Mouse (Mus musculus): ENCODE measurements around the gene Ccdc151. TPM values are rescaled to one million over a fixed set of nuclear protein-coding genes. Genes with fewer than 3 reads are reported as not detected.

Gene Ccdc151
- polyA plus RNA-seq (2015; fragmentation: Nextera tagmentation; extraction: Ambion mirVana): 4.8 and 6.4 TPM in 2 replicates

GRCm38 (mm10) chr9:22002194-22003162 is at the start of gene Ccdc151, which contains the start of gene Prkcsh:
TSS of gene Ccdc151 (minus strand) at chr9:22002634.
TSS of gene Prkcsh (plus strand) at chr9:22002806.
- Histone ChIP-seq H3K4me2 (peak within 1 kb of the TSS; percentile 90), H3K4me1 (peaks cover 41% of the 10 kb centered on the region), H3K27me3 (replicated peaks) (no peaks in the 10 kb centered on the region), H3K36me3 (replicated peaks) (peaks cover 6% of the 10 kb centered on the region; the same call in 1 of the 2 replicates), H3K9me3 (no peaks in the 10 kb centered on the region), H3K9ac (peak within 1 kb of the TSS; percentile 68), H3K4me3 (peak within 1 kb of the TSS; percentile 77), H3K27ac (peak within 1 kb of the TSS; percentile 80)
- 4% methylated on average over 57 of the region's 57 CpGs for WGBS
- peak; percentile 99 for ATAC-seq (replicated peaks)

GRCm38 (mm10) chr9:22051958-22052254 is 49.5 kb upstream of the Ccdc151 start, which contains the start of gene Elavl3:
TSS of gene Elavl3 (minus strand) at chr9:22052023.
- Histone ChIP-seq H3K36me3 (replicated peaks) (no peaks in the 10 kb centered on the region), H3K9ac (peak within 1 kb of the TSS; percentile 98), H3K4me2 (peak within 1 kb of the TSS; percentile 83), H3K27me3 (replicated peaks) (no peaks in the 10 kb centered on the region), H3K9me3 (no peaks in the 10 kb centered on the region), H3K27ac (peak within 1 kb of the TSS; percentile 91), H3K4me3 (peak within 1 kb of the TSS; percentile 88), H3K4me1 (peaks cover 49% of the 10 kb centered on the region)
- ATAC-seq (replicated peaks): peak; percentile 80
- under 1% methylated on average over 24 of the region's 28 CpGs for WGBS

- H3K4me1 ChIP-seq: peaks cover 53% of the 10 kb centered on the region
- no peaks in the 10 kb centered on the region for H3K36me3 ChIP-seq (replicated peaks)
- peak overlapping the region; percentile 88 for H3K4me3 ChIP-seq
- peak overlapping the region; percentile 83 for H3K4me2 ChIP-seq
- peak; percentile 21 for ATAC-seq (replicated peaks)
- H3K27me3 ChIP-seq (replicated peaks): no peaks in the 10 kb centered on the region
- 1% methylated on average over 63 of the region's 67 CpGs for WGBS
- peak overlapping the region; percentile 98 for H3K9ac ChIP-seq
- H3K27ac ChIP-seq: peak overlapping the region; percentile 91
- H3K9me3 ChIP-seq: no peaks in the 10 kb centered on the region
Measured at GRCm38 (mm10) chr9:22051161-22051957, 48.9 kb upstream of the Ccdc151 start.

GRCm38 (mm10) chr9:22050351-22050889 is 48.0 kb upstream of the Ccdc151 start:
- peak; percentile 21 for ATAC-seq (replicated peaks)
- H3K4me1 ChIP-seq: peaks cover 52% of the 10 kb centered on the region
- H3K4me3 ChIP-seq: peak overlapping the region; percentile 88
- peak overlapping the region; percentile 91 for H3K27ac ChIP-seq
- H3K4me2 ChIP-seq: peak overlapping the region; percentile 83
- no peaks in the 10 kb centered on the region for H3K9me3 ChIP-seq
- H3K9ac ChIP-seq: peak overlapping the region; percentile 98
- H3K36me3 ChIP-seq (replicated peaks): no peaks in the 10 kb centered on the region
- under 1% methylated on average over 43 of the region's 43 CpGs for WGBS
- H3K27me3 ChIP-seq (replicated peaks): no peaks in the 10 kb centered on the region

- 0 out of 2 replicates have a peak, but pooled peaks have one; percentile 3 for ATAC-seq (replicated peaks)
- no peaks in the 10 kb centered on the region for H3K36me3 ChIP-seq (replicated peaks)
- H3K9me3 ChIP-seq: no peaks in the 10 kb centered on the region
- H3K27me3 ChIP-seq (replicated peaks): no peaks in the 10 kb centered on the region
- 17% methylated on average over 4 of the region's 4 CpGs for WGBS
- peak overlapping the region; percentile 98 for H3K9ac ChIP-seq
- peaks cover 48% of the 10 kb centered on the region for H3K4me1 ChIP-seq
- H3K4me2 ChIP-seq: peak overlapping the region; percentile 83
- H3K4me3 ChIP-seq: peak overlapping the region; percentile 88
- peak overlapping the region; percentile 91 for H3K27ac ChIP-seq
Measured at GRCm38 (mm10) chr9:22049721-22050270, 47.4 kb upstream of the Ccdc151 start.

GRCm38 (mm10) chr9:22049315-22049714 is 46.9 kb upstream of the Ccdc151 start:
- H3K4me2 ChIP-seq: peak overlapping the region; percentile 83
- ATAC-seq (replicated peaks): no peak
- 51% methylated on average over 11 of the region's 11 CpGs for WGBS

GRCm38 (mm10) chr9:22047329-22047728 is 44.9 kb upstream of the Ccdc151 start:
- Histone ChIP-seq H3K4me2 (peak overlapping the region; percentile 17), H3K4me3 (no peak overlapping the region), H3K36me3 (replicated peaks) (no peaks in the 10 kb centered on the region), H3K4me1 (peaks cover 40% of the 10 kb centered on the region), H3K27ac (no peak overlapping the region), H3K9me3 (no peaks in the 10 kb centered on the region), H3K9ac (no peak overlapping the region; the same call in 1 of the 2 replicates), H3K27me3 (replicated peaks) (no peaks in the 10 kb centered on the region)
- ATAC-seq (replicated peaks): no peak
- 62% methylated on average over 9 of the region's 9 CpGs for WGBS

More at GRCm38 (mm10) chr9:22049315-22049714, 46.9 kb upstream of the Ccdc151 start:
- Histone ChIP-seq H3K4me3 (peak overlapping the region; percentile 88), H3K9ac (peak overlapping the region; percentile 98), H3K27ac (peak overlapping the region; percentile 91), H3K9me3 (no peaks in the 10 kb centered on the region), H3K36me3 (replicated peaks) (no peaks in the 10 kb centered on the region), H3K27me3 (replicated peaks) (no peaks in the 10 kb centered on the region), H3K4me1 (peaks cover 43% of the 10 kb centered on the region)

GRCm38 (mm10) chr9:22041832-22042231 is 39.4 kb upstream of the Ccdc151 start:
- no peak overlapping the region for H3K9ac ChIP-seq
- peaks cover 16% of the 10 kb centered on the region for H3K4me1 ChIP-seq
- H3K36me3 ChIP-seq (replicated peaks): no peaks in the 10 kb centered on the region
- H3K27me3 ChIP-seq (replicated peaks): no peaks in the 10 kb centered on the region
- 68% methylated on average over 2 of the region's 2 CpGs for WGBS
- no peak overlapping the region for H3K27ac ChIP-seq
- no peak for ATAC-seq (replicated peaks)
- no peaks in the 10 kb centered on the region for H3K9me3 ChIP-seq
- H3K4me2 ChIP-seq: no peak overlapping the region
- H3K4me3 ChIP-seq: no peak overlapping the region

- WGBS: 83% methylated on average over 10 of the region's 10 CpGs
- Histone ChIP-seq H3K4me2 (no peak overlapping the region), H3K9me3 (no peaks in the 10 kb centered on the region), H3K4me3 (no peak overlapping the region), H3K4me1 (peaks cover 30% of the 10 kb centered on the region), H3K36me3 (replicated peaks) (peaks cover 25% of the 10 kb centered on the region; the same call in 1 of the 2 replicates), H3K27me3 (replicated peaks) (no peaks in the 10 kb centered on the region), H3K27ac (no peak overlapping the region), H3K9ac (no peak overlapping the region)
- 0 out of 2 replicates have a peak, but pooled peaks have one; percentile 25 for ATAC-seq (replicated peaks)
Measured at GRCm38 (mm10) chr9:22037826-22038225, 35.4 kb upstream of the Ccdc151 start.

GRCm38 (mm10) chr9:22035300-22036044 is 33.0 kb upstream of the Ccdc151 start:
- 17% methylated on average over 6 of the region's 6 CpGs for WGBS
- Histone ChIP-seq H3K9me3 (no peaks in the 10 kb centered on the region), H3K4me3 (no peak overlapping the region), H3K4me2 (no peak overlapping the region), H3K27ac (no peak overlapping the region; the same call in 1 of the 2 replicates), H3K36me3 (replicated peaks) (peaks cover 39% of the 10 kb centered on the region), H3K4me1 (peaks cover 19% of the 10 kb centered on the region), H3K27me3 (replicated peaks) (no peaks in the 10 kb centered on the region), H3K9ac (no peak overlapping the region)
- no peak; the same call in 1 of the 2 replicates for ATAC-seq (replicated peaks)

GRCm38 (mm10) chr9:22030386-22030785 is 28.0 kb upstream of the Ccdc151 start:
- peaks cover 3% of the 10 kb centered on the region for H3K4me1 ChIP-seq
- 94% methylated on average over 9 of the region's 9 CpGs for WGBS
- no peaks in the 10 kb centered on the region for H3K9me3 ChIP-seq
- ATAC-seq (replicated peaks): no peak
- no peaks in the 10 kb centered on the region for H3K27me3 ChIP-seq (replicated peaks)
- no peak overlapping the region for H3K4me3 ChIP-seq
- no peak overlapping the region for H3K4me2 ChIP-seq
- peaks cover 53% of the 10 kb centered on the region for H3K36me3 ChIP-seq (replicated peaks)
- H3K9ac ChIP-seq: no peak overlapping the region
- no peak overlapping the region for H3K27ac ChIP-seq
